Mouse (Mus musculus) fat pad, adult 2 months (tissue): ENCODE results near the gene Agrn.

ENCODE experiments used
- DNase-seq: peaks from one replicate; pipeline ENCODE4 v3.0.0-alpha.2; 2011; ENCODE audit warnings: low read depth, low spot score; ENCODE audit errors: extremely low read depth

Gene Agrn

GRCm38 (mm10) chr4:156197131-156197828, at the start of gene Agrn:
TSS of gene Agrn (minus strand) at chr4:156197488.
- DNase-seq: no peak

DNA sequence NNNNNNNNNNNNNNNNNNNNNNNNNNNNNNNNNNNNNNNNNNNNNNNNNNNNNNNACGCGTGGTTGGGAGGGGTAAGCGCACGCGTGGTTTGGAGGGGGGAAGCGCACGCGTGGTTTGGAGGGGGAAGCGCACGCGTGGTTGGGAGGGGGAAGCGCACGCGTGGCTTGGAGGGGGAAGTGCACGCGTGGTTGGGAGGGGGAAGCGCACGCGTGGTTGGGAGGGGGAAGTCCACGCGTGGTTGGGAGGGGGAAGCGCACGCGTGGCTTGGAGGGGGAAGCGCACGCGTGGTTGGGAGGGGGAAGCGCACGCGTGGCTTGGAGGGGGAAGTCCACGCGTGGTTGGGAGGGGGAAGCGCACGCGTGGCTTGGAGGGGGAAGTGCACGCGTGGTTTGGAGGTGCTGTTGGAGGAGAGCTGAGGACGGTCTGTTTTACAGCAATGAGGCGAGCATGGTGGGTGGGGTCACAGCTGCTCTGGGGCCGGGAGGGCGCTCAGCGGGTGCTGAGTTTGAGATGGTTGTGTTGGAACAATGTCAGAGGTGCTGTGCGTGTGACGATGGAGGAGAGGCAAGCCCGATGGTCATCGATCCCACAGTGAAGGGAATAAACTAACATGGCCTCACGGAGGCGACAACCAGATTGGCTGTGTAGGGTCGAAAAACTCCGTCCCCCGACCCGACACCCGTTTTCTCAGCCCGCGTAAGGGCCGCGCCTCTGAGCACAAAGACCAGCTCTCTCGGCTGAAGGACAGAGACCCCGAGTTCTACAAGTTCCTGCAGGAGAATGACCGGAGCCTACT, 39.6 kb upstream of the Agrn start:
- DNase-seq: no peak

DNA sequence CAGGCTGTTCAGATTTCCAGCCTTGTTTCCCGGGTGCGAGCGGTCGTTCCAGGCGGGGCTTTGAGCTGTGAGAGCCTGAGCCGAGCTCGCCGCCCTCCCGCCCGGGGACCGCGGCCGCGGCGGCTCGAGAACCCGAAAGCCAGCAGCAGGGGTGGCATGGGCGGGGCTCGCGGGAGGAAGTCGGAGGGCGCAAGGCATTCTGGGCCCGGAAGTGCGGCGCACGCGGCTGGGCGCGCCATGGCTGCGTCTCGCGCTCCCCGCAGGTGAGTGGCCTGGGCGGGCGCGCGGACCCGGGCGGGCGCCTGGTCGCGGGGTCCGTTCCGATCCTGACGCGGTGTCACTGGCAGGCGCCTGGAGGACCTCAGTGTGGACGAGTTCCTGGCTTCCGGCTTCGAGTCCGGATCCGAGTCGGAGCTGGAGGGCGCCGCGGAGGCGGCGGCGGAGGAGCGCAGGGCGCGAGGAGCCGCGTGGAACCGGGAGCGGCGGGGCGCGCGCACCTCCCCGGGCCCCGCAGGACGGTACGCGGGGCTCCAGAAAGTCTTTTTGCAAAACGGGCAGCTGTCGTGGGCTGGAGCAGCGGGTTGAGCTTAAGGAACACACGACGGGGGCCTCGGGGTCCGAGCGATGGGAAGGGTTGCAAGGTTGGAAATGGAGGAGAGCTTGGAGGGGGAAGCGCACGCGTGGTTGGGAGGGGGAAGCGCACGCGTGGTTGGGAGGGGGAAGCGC, 38.7 kb upstream of the Agrn start, which contains the start of gene Noc2l:
TSS of gene Noc2l (plus strand) at position 203 of the 726 bp plus-strand sequence.
- DNase-seq: no peak

DNA sequence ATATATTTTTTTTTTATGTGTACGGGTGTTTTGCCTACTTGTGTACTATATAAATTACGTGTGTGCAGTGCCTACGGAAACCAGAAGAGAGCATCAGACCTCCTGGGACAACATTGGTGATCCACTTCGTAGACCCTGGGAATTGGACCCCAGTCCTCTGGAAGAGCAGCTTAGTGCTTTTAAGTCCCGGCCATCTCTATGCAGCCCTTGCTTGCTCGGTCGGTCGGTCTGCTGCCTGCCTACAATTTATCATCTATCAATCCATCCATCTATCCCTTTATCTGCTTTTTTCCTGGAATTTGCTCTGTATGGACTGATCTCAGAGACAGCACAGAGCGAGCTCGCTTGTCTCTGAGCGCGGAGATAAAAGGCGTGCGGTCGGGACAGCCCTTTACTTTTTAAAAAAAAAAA, 38.1 kb upstream of the Agrn start:
- no peak for DNase-seq

DNA sequence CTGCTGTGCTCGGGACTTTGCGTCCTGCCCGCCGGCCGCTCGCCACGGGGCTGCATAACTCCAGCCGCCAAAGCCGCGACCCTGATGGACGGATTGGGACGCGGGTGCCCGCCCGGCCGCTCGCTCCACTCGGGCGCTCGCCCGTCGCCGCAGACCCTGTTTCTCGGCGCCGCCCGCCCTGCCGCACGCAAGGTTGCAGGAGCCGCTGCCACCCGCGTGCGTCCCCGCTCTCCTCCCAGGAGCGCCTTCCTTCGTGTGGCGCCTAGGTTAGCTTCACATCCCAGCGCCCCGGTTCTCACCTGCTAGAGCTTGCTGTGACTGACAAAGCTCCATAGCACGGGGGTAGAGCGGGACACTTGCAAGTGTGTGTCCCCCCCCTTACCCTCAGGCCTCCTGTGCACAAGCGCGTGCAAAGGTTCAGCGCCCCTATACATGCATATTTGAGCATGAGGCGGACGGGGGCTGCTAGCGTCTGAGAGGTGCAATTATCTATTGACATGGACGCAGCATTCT, 37.5 kb upstream of the Agrn start, which contains the start of gene Plekhn1:
TSS of gene Plekhn1 (minus strand) at position 157 of the 513 bp plus-strand sequence.
- no peak for DNase-seq

DNA sequence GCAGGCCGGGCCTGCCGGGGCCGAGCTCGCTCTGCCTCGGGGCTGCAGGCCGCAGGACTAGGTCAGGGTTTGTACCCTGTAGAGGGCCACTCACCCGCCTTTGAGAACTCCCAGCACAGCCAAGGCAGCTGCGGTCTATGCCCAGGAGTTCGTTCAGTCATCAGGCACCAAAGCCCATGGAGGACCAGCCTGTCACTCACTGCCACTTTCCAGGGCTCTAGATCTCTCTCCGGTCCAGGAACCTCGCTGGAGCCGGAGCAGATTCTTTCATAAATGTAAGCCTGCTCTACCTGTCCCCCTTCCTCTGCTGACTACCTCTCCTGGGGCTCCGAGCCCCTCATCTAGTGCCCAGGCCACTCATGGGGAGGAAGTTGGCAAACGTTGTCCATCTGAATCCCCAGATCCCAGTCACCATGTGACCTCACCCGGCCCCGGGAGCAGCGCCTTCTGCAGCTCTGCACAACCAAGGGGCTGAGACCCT, 36.8 kb upstream of the Agrn start:
- no peak for DNase-seq

GRCm38 (mm10) chr4:156228393-156229024, 31.2 kb upstream of the Agrn start:
- no peak for DNase-seq

GRCm38 (mm10) chr4:156227752-156228392, 30.6 kb upstream of the Agrn start:
- DNase-seq: no peak

GRCm38 (mm10) chr4:156224276-156224675, 27.0 kb upstream of the Agrn start:
- DNase-seq: no peak

GRCm38 (mm10) chr4:156219936-156220335, 22.6 kb upstream of the Agrn start:
- no peak for DNase-seq

DNA sequence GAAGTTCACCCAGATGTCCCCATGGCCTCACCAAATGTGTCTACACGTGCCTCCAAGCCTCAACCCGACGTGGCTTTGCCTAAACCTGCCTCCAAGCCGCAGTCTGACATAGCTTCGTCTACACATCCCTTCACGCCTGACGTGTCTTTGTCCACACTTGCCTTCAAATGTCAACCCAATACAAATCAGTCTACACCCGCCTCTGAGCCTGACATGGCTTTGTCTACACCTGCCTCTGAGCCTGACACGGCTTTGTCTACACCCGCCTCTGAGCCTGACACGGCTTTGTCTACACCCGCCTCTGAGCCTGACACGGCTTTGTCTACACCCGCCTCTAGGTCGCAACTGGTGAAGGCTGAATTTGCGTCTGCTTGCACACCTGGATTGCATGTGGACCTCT, 20.6 kb upstream of the Agrn start:
- DNase-seq: no peak

DNA sequence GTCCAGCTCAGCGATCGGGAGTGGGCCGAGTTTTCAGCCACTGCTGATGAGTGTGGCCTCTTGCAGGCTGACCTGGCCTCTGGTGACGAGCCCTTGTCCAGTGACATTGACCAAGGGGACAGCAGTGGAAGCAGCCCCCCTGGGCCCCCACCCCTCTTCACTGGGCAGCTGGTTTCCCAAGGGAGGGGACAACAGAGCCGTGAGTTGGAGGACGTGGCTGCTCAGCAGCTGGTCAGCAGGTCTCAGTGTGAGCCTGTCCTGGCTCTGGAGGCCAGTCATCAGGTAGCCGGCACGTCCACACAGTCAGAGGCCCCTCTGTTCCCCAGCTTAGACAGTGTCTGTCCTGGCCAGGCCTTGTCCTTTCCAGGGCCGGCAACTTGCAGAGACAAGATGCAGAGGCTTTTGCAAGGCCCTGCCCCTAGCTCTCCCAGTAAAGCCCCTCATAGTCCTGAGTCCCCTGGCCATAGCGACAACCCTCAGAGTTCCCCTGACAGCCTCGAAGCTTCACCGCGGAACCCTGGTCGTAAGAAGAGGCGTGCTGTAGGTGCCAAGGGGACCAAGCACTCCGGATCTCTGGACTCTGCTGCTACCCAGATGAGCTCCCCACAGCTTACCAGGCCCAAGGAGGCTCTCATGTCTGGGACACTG, 19.9 kb upstream of the Agrn start:
- DNase-seq: no peak

DNA sequence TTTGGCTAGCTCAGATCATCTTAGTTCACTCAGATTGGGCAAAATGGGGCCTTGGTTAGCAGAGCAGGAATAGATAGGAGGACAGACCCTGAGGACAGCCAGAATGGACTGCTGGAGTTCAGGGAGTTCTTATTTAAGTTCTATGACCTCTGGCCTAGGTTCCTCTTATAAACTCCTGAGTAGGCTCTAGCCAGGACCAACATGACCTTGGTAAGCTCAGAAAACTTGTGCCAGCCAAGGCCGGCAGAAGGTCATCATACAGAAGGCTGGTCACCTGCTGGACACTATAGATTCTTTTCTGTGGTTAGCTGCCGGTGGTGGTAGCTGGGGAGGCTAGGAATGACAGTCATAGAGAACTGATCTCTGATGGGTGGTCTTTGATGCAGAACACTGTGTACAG, 18.9 kb upstream of the Agrn start:
- no peak for DNase-seq

DNA sequence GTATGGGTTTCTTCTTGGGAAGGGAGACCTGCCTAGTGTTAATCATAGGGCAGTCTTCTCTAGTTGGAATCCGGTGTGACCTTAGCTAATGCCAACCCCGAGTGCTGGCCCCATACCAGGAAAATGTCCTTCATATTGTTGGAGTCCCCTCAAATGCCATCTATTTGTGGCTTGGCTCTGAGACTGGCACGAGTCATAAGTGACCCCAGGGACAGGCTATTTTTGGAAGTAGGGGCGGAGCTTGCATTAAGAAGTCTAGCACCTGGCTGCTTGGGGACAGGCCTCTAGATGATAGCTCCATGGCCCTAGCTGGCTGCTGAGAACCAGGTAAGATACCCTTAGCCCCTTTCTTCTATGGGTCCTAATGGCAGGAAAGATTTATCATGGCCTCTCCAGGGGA, 18.4 kb upstream of the Agrn start, which contains the start of gene Perm1:
TSS of gene Perm1 (plus strand) at position 220 of the 400 bp plus-strand sequence.
- no peak for DNase-seq

DNA sequence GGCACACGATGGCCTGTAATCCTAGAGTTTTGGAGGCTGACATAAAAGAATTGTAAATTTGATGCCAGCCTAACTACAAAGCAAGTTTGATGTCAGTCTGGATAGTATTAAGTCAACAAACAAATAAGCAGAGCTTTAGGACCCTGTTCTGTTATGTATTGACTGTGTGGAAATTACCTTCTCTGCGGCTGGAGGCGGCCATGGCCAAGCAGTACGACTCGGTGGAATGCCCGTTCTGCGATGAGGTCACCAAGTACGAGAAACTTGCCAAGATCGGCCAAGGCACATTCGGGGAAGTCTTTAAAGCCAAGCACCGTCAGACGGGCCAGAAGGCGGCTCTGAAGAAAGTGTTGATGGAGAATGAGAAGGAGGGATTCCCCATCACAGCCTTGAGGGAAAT, 15.8 kb upstream of the Agrn start:
- no peak for DNase-seq

- DNase-seq: no peak
These were observed 12.8 kb upstream of the Agrn start for GRCm38 (mm10) chr4:156209963-156210635.

DNA sequence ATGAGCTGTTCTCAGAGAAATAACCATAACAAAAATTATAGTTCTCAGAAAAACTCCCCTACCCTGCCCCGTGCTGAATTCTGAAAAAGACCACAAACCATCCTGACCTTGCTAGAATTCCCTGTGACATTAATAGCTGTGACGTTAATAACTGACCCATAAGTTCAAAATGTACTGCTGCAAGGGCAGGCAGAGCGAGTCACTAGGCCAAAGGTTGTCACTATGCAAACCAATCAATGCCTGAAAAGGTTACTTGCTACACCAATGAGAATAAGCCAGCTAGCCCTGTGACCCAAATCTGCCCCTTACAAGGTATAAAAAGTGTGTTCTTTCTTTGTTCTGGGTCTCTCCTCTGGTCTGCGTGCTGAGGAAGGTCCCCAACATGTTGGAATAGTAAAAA, 11.6 kb upstream of the Agrn start:
- no peak for DNase-seq

GRCm38 (mm10) chr4:156203413-156204131, 6.3 kb upstream of the Agrn start:
- no peak for DNase-seq
